Mouse (Mus musculus): ENCODE measurements at regions not wholly inside any gene's neighbourhood (a gene's known extent, or its start where the extent isn't known, plus 50 kb on each side); places are given as distances from the start of the nearest gene placed in this dataset.

DNA sequence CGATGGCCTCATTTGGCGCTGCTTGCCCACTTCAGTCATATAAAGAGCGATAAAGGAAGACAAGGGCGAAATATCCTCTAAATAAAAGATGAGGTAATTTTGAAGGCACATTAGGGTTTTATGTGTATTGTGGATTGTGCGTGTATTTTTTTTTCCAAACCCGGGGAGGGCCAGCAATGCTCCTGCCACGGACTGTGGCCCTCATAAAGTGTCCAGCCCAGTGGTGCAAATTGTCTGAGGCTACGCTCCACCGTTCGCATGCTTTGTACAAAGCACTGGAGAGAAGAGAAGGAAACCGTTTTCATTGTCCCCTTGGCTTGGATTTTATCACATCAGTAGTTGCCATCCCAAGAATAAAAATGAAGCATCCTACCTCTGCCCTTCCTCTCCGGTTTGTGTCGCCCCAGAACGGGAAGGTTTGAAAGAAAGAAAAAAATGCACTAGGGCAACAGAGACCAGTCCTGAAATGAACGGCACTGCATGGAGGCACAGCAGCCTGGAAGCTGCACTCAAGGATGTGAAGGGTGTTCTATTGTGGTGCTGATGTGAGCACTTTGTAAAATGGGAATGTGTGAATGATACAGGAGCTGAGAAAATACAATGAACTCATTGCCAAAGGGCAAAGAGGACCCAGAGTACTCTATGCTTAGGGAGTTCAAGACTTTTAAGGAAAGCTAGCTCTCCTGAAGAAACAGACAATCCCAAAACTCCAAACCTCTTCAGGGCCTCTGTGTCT, 1004.7 kb upstream of the A1bg start:
- DNase-seq (ENCODE audit: extremely low read depth, low read depth, low spot score), result no peak

DNA sequence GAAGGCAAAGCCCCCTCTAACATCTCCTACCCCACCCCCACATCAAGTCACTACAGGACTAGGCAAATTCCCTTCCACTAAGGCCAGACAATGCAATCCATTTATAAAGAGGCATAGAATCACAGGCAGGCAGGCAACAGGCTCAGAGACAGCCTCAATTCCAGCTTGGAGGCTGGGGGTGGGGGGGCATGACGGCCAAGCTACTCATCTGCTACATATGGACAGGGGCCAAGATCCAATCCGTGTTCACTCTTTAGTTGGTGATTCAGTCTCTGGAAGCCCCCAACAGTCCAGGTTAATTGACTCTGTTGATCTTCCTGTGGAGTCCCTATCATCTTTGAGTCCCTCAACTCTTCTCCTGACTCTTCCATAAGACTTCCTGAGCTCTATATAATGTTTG, 997.2 kb upstream of the A1bg start:
- DNase-seq (ENCODE audit: extremely low read depth, low read depth, low spot score), result no peak

DNA sequence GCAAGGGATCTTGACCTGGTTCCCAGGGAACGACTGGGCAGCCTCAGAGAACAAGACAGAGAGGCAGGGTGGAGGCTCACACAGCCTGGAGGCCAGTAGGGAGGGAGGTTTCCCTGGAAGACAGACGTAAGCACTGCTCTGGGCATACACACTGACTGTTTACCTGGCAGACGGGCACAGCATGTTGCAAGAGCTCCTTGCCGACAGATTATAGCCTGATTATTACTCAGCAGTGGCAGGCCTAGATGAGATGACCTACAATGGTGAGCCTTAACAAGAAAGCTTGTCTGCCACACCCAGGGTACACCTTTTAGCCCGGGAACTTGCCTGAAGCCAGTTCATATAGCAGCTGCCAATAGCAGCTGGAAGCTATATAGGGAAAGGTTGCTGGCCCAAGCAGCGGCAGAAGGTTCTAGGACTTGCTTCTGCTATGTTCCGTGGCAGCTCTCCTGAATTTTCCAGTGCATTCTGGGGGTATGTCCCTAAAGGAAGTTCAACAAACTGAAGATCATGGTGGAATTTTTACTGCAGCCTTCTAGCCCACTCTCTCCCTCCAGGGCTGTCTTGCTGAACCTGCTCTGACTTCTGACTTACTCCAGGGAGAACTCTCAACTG, 990.8 kb upstream of the A1bg start:
- peak; percentile 97 for DNase-seq (ENCODE audit: extremely low read depth, low read depth, low spot score)

- no peak for DNase-seq (ENCODE audit: extremely low read depth, low read depth, low spot score)
Observed at GRCm38 (mm10) chr15:61905165-61905845, 982.5 kb upstream of the A1bg start.

- no peak for DNase-seq (ENCODE audit: extremely low read depth, low read depth, low spot score)
Observed at GRCm38 (mm10) chr15:61899809-61900208, 977.0 kb upstream of the A1bg start.

DNA sequence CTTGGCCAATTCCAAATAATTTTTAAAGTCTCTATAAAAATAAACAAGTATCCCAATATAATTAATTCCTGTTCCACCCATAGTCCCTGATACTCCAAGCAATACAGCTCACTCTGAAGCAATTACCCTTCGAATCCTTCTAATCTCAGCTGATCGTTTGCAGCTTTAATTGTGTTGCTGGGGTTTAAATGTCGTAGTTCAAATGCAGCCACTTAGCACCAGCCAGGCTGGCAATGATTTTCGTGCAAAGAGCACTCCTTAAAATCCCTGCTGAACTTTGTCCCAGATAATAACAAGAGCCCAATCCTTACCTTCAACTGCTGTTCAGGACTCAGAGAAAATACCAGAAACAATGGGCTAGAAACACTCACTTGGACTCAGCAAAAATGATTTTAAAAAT, 974.8 kb upstream of the A1bg start:
- no peak for DNase-seq (ENCODE audit: extremely low read depth, low read depth, low spot score)

GRCm38 (mm10) chr15:61890330-61890729, 967.5 kb upstream of the A1bg start:
- no peak for DNase-seq (ENCODE audit: extremely low read depth, low read depth, low spot score)

- no peak for DNase-seq (ENCODE audit: extremely low read depth, low read depth, low spot score)
Observed at GRCm38 (mm10) chr15:61888569-61889326, 965.9 kb upstream of the A1bg start.

DNA sequence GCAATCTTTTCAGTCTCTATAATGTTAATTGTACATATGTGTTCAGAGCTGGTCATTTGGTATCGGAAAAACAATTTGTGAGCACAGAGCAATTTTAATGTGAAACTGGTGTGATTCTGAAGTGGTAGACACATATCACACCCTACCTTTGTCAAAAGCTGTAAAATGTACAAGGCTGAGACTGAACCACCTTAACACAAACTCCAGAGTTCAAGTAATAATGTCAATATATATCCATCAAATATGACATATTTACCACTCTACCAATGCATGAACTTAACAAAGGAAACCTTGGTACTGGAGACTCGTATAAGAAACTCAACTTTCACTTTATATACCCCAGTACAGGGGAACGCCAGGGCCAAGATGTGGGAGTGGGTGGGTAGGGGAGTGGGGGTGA, 956.6 kb upstream of the A1bg start:
- DNase-seq (ENCODE audit: extremely low read depth, low read depth, low spot score), result no peak

GRCm38 (mm10) chr15:61873047-61873446, 950.2 kb upstream of the A1bg start:
- DNase-seq (ENCODE audit: extremely low read depth, low read depth, low spot score), result no peak

DNA sequence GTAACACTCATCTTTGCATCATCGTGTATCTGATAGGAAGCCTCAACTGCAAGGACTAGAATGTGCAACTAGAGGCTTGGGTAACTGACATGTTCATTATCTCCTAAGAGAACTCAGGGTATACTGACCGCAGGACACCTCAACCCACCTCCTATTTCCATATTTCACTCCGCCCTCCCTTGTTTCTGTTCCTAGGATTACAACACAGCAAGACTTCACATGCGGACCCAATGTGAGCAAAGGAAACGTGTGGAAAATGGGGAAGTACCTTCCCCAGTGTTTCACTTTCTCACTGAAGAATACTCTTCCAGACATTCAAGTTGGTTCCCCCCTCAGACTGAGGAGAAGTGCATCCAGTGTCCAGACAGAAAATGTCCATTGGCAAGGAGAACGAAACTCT, 937.9 kb upstream of the A1bg start:
- DNase-seq (ENCODE audit: extremely low read depth, low read depth, low spot score), result no peak

- DNase-seq (ENCODE audit: extremely low read depth, low read depth, low spot score), result no peak
Observed at GRCm38 (mm10) chr15:61855880-61856279, 933.1 kb upstream of the A1bg start.

DNA sequence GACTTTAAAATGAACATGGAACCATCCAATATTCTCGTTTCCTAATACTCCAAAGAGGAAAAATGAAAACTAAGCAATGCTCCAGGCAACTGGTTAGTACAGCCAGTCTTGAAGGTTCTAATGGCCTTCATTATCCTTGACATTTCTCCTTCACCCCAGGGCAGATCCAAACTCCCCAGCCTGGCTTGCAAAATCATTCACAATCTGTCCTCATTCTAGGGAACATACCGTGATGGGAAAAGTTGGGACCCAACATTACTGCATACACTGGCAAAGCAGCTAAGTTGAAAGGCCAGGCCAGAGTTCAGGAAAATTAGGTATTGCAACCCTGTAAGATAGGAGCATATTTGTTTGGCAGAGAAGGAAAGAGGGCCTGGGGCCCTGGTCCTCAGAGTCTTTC, 889.9 kb upstream of the A1bg start:
- DNase-seq (ENCODE audit: extremely low read depth, low read depth, low spot score), result peak; percentile 71

DNA sequence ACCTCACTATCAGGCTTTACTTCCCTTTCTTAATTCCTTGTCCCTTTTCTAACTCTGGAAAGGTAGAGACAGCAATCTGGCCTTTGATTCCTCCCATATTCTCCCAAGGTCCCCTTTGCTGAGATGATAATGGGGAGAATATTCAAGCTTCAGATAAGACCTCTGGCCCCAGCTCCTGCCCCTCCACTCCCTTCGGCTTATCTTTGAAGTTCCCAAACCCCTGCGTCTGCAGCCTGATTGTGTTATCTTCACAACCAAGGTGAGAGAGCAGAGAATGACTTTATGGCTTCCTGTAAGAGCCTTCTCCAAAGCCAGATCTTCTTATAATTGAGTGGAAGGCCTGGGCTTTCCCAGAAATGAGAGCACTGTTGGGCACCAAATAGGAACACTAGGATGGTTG, 882.6 kb upstream of the A1bg start:
- no peak for DNase-seq (ENCODE audit: extremely low read depth, low read depth, low spot score)

- no peak for DNase-seq (ENCODE audit: extremely low read depth, low read depth, low spot score)
Observed at GRCm38 (mm10) chr15:61800155-61800554, 877.3 kb upstream of the A1bg start.

- no peak for DNase-seq (ENCODE audit: extremely low read depth, low read depth, low spot score)
Observed at GRCm38 (mm10) chr15:61797827-61798226, 875.0 kb upstream of the A1bg start.

DNA sequence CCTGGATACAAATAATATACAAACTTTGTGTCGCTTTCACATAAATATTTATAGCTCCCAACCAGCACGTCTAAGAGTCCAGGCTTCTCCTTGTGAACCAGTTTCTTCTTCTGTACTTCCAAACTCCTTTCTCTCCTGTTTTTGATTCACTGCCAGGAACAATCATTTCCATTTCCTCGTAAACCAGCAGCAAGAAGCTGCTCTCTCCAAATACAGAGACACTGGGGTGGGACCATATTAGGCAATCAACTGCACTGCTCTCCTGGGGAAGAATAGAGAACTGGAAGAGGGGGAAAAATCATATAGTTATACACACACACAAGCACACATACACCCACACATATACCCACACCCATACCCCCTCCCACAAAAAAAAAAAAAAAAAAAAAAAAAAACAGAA, 871.7 kb upstream of the A1bg start:
- DNase-seq (ENCODE audit: extremely low read depth, low read depth, low spot score), result no peak

- DNase-seq (ENCODE audit: extremely low read depth, low read depth, low spot score), result no peak
Observed at GRCm38 (mm10) chr15:61789847-61790562, 867.2 kb upstream of the A1bg start.

DNA sequence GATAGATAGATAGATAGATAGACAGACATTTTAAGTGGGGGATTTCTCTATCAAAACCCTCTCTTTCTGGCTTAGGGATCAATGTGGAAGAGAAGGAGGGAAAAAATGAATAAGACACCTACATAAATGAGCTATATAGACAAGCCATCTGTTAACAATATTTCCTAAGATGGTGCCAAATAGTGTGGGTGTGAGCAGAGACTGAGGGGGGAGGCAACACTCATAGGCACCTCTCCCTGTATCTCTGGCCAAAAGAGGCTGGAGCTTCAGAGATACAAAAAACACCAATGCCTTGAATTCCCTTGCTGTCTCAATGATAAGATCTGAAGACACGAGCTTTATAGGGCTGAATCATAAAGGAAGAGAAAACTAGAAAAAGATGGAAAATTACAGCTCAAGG, 864.2 kb upstream of the A1bg start:
- no peak for DNase-seq (ENCODE audit: extremely low read depth, low read depth, low spot score)

- DNase-seq (ENCODE audit: extremely low read depth, low read depth, low spot score), result no peak
Observed at GRCm38 (mm10) chr15:61781531-61781930, 858.7 kb upstream of the A1bg start.

GRCm38 (mm10) chr15:61772996-61773395, 850.2 kb upstream of the A1bg start:
- no peak for DNase-seq (ENCODE audit: extremely low read depth, low read depth, low spot score)
